Mouse (Mus musculus) heart, embryonic 12.5 days (tissue): ENCODE measurements around the gene Pim3. TPM values are rescaled to one million over a fixed set of nuclear protein-coding genes. Genes with fewer than 3 reads are reported as not detected.

Experiments used
- ATAC-seq: fragments of 200-750 bp; cut with Nextera tagmentation; 2 replicates; pipeline ENCODE4 v1.8.0; 2017; ENCODE audit warnings: moderate TSS enrichment, moderate library complexity; ENCODE audit not compliant: insufficient number of reproducible peaks, low FRiP score
- H3K27ac ChIP-seq: fragments of 300-500 bp; sonication (generic); 2 replicates; pipeline ENCODE4 v1.5.1; 2016; ENCODE audit warnings: mild to moderate bottlenecking, moderate library complexity; ENCODE audit not compliant: poor library complexity, severe bottlenecking
- H3K27me3 ChIP-seq: fragments of 300-500 bp; sonication (generic); replicated peaks from 2 replicates; pipeline ENCODE4 v1.6.1; 2016; ENCODE audit warnings: mild to moderate bottlenecking, moderate library complexity
- H3K36me3 ChIP-seq: fragments of 300-500 bp; sonication (generic); 2 replicates; pipeline ENCODE4 v1.6.1; 2016; ENCODE audit warnings: mild to moderate bottlenecking, moderate library complexity
- H3K4me1 ChIP-seq: fragments of 300-500 bp; sonication (generic); replicated peaks from 2 replicates; pipeline ENCODE4 v1.6.1; 2016; ENCODE audit warnings: mild to moderate bottlenecking
- H3K4me2 ChIP-seq: fragments of 300-500 bp; sonication (generic); 2 replicates; pipeline ENCODE4 v1.6.1; 2016; ENCODE audit warnings: mild to moderate bottlenecking, moderate library complexity
- H3K4me3 ChIP-seq: fragments of 300-500 bp; sonication (generic); 2 replicates; pipeline ENCODE4 v1.5.1; 2016; ENCODE audit warnings: mild to moderate bottlenecking
- H3K9ac ChIP-seq: fragments of 300-500 bp; sonication (generic); 2 replicates; pipeline ENCODE4 v1.6.1; 2016; ENCODE audit warnings: mild to moderate bottlenecking, moderate library complexity
- H3K9me3 ChIP-seq: fragments of 300-500 bp; sonication (generic); replicated peaks from 2 replicates; pipeline ENCODE4 v1.6.1; 2016; ENCODE audit warnings: mild to moderate bottlenecking, moderate library complexity
- WGBS: fragments of 180-500 bp; shearing (Covaris S2); methylation state at CpG from one replicate; pipeline ENCODE4 v1.1.7; 2016; 5-methylcytosine and 5-hydroxymethylcytosine counted together
- polyA plus RNA-seq: library from polyadenylated mRNA; unstranded; fragments of >200 nt; fragmentation: Nextera tagmentation; extraction: Ambion mirVana; gene quantifications from 2 replicates; pipeline ENCODE4 v1.2.1, GENCODE M21; 2016

The Pim3 gene
- polyA plus RNA-seq, 1 experiment from 2014 or later = 68.1 TPM

- no peak for ATAC-seq
- Histone ChIP-seq H3K27ac (no peak overlapping the region), H3K9me3 (no peaks in the 10 kb centered on the region), H3K4me2 (no peak overlapping the region), H3K4me1 (peaks cover 41% of the 10 kb centered on the region), H3K36me3 (no peaks in the 10 kb centered on the region), H3K9ac (no peak overlapping the region), H3K4me3 (no peak overlapping the region), H3K27me3 (no peaks in the 10 kb centered on the region)
- 51% methylated on average over 3 of the region's 3 CpGs for WGBS
These were observed 10.9 kb upstream of the Pim3 start for GRCm38 (mm10) chr15:88851076-88851475.

GRCm38 (mm10) chr15:88851507-88852149 lies 10.4 kb upstream of the Pim3 start:
- WGBS = 78% methylated on average over 10 of the region's 10 CpGs

GRCm38 (mm10) chr15:88853106-88853505 lies 8.9 kb upstream of the Pim3 start:
- 84% methylated on average over 9 of the region's 9 CpGs for WGBS
- Histone ChIP-seq H3K9ac (no peak overlapping the region), H3K27ac (no peak overlapping the region), H3K9me3 (no peaks in the 10 kb centered on the region), H3K4me3 (no peak overlapping the region), H3K4me1 (peaks cover 41% of the 10 kb centered on the region), H3K27me3 (no peaks in the 10 kb centered on the region), H3K4me2 (no peak overlapping the region), H3K36me3 (no peaks in the 10 kb centered on the region)
- ATAC-seq = no peak

More at GRCm38 (mm10) chr15:88851507-88852149, 10.4 kb upstream of the Pim3 start:
- Histone ChIP-seq H3K4me3 (no peak overlapping the region), H3K27me3 (no peaks in the 10 kb centered on the region), H3K27ac (no peak overlapping the region), H3K36me3 (no peaks in the 10 kb centered on the region), H3K9ac (no peak overlapping the region), H3K4me2 (no peak overlapping the region), H3K4me1 (peaks cover 41% of the 10 kb centered on the region), H3K9me3 (no peaks in the 10 kb centered on the region)
- ATAC-seq = no peak

GRCm38 (mm10) chr15:88854119-88854968 lies 7.6 kb upstream of the Pim3 start:
- Histone ChIP-seq H3K9me3 (no peaks in the 10 kb centered on the region), H3K27ac (peak overlapping the region; percentile 42), H3K27me3 (no peaks in the 10 kb centered on the region), H3K4me2 (0 out of 2 replicates have a peak overlapping the region, but pooled peaks have one; percentile 4), H3K4me3 (no peak overlapping the region), H3K9ac (no peak overlapping the region), H3K36me3 (no peaks in the 10 kb centered on the region), H3K4me1 (peaks cover 45% of the 10 kb centered on the region)
- ATAC-seq = peak; percentile 40
- WGBS = 23% methylated on average over 6 of the region's 6 CpGs

GRCm38 (mm10) chr15:88854969-88855830 lies 6.8 kb upstream of the Pim3 start:
- Histone ChIP-seq H3K4me2 (0 out of 2 replicates have a peak overlapping the region, but pooled peaks have one; percentile 4), H3K9me3 (no peaks in the 10 kb centered on the region), H3K36me3 (no peaks in the 10 kb centered on the region), H3K4me3 (no peak overlapping the region), H3K9ac (peak overlapping the region; percentile 50; the same call in 1 of the 2 replicates), H3K27ac (peak overlapping the region; percentile 42), H3K27me3 (no peaks in the 10 kb centered on the region), H3K4me1 (peaks cover 42% of the 10 kb centered on the region)
- WGBS = 53% methylated on average over 15 of the region's 15 CpGs
- ATAC-seq = no peak; the same call in 1 of the 2 replicates

GRCm38 (mm10) chr15:88855896-88856417 lies 6.0 kb upstream of the Pim3 start:
- H3K27ac ChIP-seq = no peak overlapping the region
- no peak for ATAC-seq
- H3K9ac ChIP-seq = peak overlapping the region; percentile 50; the same call in 1 of the 2 replicates
- no peak overlapping the region for H3K4me2 ChIP-seq
- peaks cover 34% of the 10 kb centered on the region for H3K4me1 ChIP-seq
- H3K4me3 ChIP-seq = no peak overlapping the region
- no peaks in the 10 kb centered on the region for H3K27me3 ChIP-seq
- H3K36me3 ChIP-seq = no peaks in the 10 kb centered on the region
- 70% methylated on average over 6 of the region's 6 CpGs for WGBS
- no peaks in the 10 kb centered on the region for H3K9me3 ChIP-seq

GRCm38 (mm10) chr15:88856613-88857012 lies 5.4 kb upstream of the Pim3 start:
- H3K4me2 ChIP-seq = no peak overlapping the region
- no peaks in the 10 kb centered on the region for H3K27me3 ChIP-seq
- ATAC-seq = no peak
- H3K4me1 ChIP-seq = peaks cover 36% of the 10 kb centered on the region
- no peaks in the 10 kb centered on the region for H3K36me3 ChIP-seq
- 77% methylated on average over 5 of the region's 5 CpGs for WGBS
- H3K9ac ChIP-seq = no peak overlapping the region
- no peaks in the 10 kb centered on the region for H3K9me3 ChIP-seq
- H3K27ac ChIP-seq = no peak overlapping the region
- no peak overlapping the region for H3K4me3 ChIP-seq

- no peak for ATAC-seq
- no peak overlapping the region for H3K4me2 ChIP-seq
- 92% methylated on average over 7 of the region's 7 CpGs for WGBS
- no peak overlapping the region for H3K4me3 ChIP-seq
- peaks cover 37% of the 10 kb centered on the region for H3K4me1 ChIP-seq
- no peak overlapping the region for H3K27ac ChIP-seq
- no peak overlapping the region for H3K9ac ChIP-seq
- H3K9me3 ChIP-seq = no peaks in the 10 kb centered on the region
- H3K36me3 ChIP-seq = no peaks in the 10 kb centered on the region
- no peaks in the 10 kb centered on the region for H3K27me3 ChIP-seq
These were observed 4.6 kb upstream of the Pim3 start for GRCm38 (mm10) chr15:88857361-88857760.

- Histone ChIP-seq H3K27me3 (no peaks in the 10 kb centered on the region), H3K9ac (no peak overlapping the region), H3K4me1 (peaks cover 37% of the 10 kb centered on the region), H3K27ac (no peak overlapping the region), H3K9me3 (no peaks in the 10 kb centered on the region), H3K36me3 (0 out of 2 replicates have a peak, but pooled peaks cover under 1% of the 10 kb centered on the region), H3K4me3 (no peak overlapping the region), H3K4me2 (no peak overlapping the region)
- 81% methylated on average over 3 of the region's 3 CpGs for WGBS
- no peak for ATAC-seq
These were observed 3.8 kb upstream of the Pim3 start for GRCm38 (mm10) chr15:88858141-88858541.

GRCm38 (mm10) chr15:88858707-88859106 lies 3.3 kb upstream of the Pim3 start:
- WGBS = 65% methylated on average over 2 of the region's 2 CpGs
- Histone ChIP-seq H3K9ac (no peak overlapping the region), H3K4me2 (no peak overlapping the region), H3K27me3 (no peaks in the 10 kb centered on the region), H3K4me3 (no peak overlapping the region), H3K4me1 (peaks cover 37% of the 10 kb centered on the region), H3K36me3 (0 out of 2 replicates have a peak, but pooled peaks cover 2% of the 10 kb centered on the region), H3K9me3 (no peaks in the 10 kb centered on the region), H3K27ac (no peak overlapping the region)
- ATAC-seq = no peak
